Mouse (Mus musculus) B cell, adult 2 months (primary cell): ENCODE measurements around the gene 4930455H04Rik.

Source experiments
- DNase-seq, 2 experiments: peaks; one replicate each; pipeline ENCODE4 v3.0.0; 2022

Gene 4930455H04Rik

GRCm38 (mm10) chr3:116968540-116968997 lies 502 bp downstream of the 4930455H04Rik start, which contains the start of gene Palmd:
Gene Palmd, minus strand, starts transcription at chr3:116968987.
- DNase-seq, result no peak

DNA sequence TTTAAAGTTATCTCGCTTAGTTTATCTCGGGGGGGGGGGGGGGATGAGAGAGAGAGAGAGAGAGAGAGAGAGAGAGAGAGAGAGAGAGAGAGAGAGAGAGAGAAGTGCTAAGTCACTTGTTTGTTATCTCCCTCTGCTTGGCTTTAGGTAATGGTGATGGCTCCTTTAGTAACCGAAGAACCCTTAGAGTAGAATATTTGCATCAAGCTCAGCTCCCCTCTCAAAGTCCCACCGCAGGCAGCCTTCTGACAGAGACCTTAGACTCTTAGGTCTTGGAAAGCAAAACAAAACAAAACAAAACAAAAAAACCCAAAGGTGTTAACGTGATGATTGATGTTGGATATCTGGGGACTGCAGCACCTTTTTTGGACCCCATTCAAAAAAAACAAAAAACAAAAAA lies 936 bp downstream of the 4930455H04Rik start:
- DNase-seq, result no peak

- no peak for DNase-seq
These were observed 1.7 kb downstream of the 4930455H04Rik start for GRCm38 (mm10) chr3:116969786-116970185.

GRCm38 (mm10) chr3:116981811-116982575 lies 13.9 kb downstream of the 4930455H04Rik start:
- no peak for DNase-seq

DNA sequence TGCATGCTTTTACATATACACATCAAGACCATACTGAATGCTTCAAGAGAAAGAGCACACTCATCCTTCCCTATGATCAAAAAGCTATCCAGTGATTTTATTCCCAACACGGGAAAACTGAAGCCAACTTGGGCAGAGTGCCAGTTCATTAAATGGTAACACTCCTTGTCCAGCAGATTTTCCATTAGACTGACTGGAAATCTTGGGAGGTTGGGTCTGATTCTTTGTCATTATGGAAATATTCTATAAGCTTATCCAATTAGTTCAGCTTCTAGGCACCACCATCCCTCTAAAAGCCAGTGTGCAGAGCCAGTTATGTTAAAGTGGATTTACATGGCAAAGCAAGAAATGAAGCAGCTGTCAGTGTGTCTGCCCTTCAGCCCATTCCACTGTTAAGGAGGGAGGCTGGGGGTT lies 17.0 kb downstream of the 4930455H04Rik start:
- no peak for DNase-seq

DNA sequence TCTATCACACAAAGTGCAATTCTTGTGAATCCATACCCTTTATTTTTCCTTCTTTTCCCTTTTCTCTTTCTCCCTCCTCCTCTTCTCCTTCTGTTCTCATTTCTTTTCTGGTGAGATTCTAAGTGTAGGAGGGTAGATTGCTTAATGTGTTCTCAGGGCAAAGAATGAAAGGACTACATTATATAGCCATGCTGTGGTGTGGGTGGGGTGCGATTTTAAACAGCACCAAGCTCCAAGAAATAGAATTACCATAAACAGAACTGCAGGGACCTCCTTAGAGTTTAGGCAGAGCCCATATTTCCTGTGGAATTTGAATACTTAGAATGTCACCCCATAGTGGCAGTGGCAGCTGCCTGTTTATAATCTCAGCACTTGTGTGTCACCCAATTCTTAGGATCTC lies 17.7 kb downstream of the 4930455H04Rik start:
- no peak for DNase-seq

DNA sequence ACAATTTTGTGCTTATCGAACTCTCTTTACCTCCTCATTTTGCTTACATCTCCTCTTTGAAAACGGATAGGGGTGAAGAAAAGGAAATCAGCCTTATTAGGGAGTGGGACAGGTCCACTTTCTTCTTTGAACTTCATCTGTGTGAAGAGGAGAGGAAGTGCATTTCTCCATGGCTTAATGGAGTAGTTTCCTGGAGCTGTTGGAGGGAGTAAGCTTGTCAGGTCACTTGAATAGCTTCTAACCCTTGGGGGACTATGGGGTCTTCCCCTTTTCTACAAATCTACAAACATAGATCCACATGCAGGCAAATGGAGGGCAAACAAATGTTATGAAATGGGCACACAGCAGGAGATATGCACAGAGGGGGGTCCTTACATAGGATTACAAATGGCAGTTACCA lies 18.4 kb downstream of the 4930455H04Rik start:
- DNase-seq, result no peak

GRCm38 (mm10) chr3:116988221-116988620 lies 20.2 kb downstream of the 4930455H04Rik start:
- no peak for DNase-seq

- DNase-seq, result no peak
These were observed 23.1 kb downstream of the 4930455H04Rik start for GRCm38 (mm10) chr3:116991180-116991579.

DNA sequence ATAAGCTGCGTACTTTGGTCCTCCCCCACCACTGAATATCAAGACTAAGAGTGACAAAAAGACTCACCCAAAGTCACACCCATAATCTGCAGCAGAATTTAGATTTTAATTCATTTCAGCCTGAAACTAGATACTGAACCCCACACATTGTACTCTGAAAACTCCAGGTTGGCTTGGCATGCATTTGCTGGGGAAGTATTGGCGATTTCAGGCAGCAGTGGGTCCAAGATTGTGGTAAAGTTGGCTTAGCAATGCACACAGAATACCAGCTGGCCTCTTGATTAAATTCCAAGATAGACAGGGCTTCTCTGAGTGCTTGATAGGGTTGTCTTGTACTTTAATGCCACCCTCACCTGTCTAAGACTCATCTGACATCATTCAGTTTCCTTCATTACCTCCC lies 24.9 kb downstream of the 4930455H04Rik start:
- DNase-seq, result no peak

DNA sequence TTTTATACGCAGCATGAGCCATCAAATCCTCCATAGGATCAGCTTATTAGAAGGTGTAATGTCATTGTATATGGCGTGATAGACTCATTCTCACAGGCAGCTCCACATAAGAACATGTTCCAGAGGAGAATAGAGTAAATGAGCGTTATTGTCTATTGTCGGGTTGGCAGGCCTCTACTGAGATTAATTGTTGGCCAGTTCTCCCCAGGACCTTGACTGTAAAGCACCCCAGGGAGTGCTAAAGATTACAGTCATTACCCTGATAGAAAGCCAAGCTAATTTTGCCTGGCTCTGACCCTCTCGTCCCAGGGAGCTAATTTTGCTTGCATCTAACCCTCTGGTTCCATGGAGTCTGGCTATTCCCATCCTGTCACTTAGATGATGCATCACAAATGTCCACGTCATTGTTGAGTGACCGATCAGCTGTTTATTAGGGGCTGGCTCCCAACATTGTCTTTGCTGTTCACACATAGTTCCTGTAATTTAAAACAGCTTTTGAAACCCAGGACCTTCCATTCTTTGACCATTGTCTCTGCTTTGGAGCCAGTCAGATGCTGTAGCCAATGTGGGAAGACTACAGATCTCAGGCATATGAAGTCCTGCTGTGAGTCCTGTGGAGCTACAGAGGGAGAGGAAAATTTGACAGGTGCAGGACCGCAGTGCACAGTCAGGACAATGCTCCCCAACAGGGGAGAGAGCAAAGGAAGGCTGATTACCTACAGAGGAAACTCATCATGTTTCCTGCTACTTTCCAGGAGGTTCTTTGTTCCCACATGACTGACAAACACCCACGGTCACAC lies 33.8 kb downstream of the 4930455H04Rik start:
- DNase-seq, result no peak

DNA sequence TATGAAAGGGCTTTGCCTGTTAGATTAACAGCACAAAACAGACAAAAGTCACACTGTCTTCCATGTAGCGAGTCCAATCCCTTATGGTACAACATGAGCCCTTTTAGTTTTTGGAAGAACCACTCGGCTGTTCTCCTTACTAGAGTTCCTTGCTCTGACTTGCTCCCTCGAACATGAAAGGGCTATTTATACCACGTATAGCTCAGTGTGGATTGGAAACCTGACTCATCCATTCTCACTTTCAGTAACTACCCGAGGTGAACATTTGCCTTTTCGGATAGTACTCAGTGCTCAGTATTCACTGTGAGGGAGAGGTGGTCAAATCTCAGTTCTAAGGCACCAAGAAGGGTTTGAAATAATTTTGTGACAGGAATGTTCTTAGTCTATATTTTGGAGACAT lies 35.3 kb downstream of the 4930455H04Rik start:
- no peak for DNase-seq

GRCm38 (mm10) chr3:117006636-117007035 lies 38.6 kb downstream of the 4930455H04Rik start:
- no peak for DNase-seq

DNA sequence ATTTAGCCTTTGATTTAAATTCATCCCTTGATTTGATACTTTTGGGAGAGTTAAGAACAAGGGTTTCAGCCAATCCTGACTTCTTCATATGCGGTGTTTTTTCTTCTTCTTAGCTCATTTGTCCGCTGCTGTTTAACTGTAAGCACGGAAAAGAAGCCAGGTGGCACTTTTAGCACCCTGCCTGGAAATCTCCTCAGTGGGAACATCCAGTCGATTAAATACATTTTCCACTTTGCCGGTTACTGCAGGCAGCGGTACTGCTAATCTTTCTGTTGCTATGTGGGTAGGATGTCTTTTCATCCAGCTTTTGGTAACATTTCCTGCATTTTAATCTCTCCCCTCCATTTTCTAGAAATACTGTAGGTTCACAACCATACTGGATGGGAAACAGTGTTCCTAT lies 39.3 kb downstream of the 4930455H04Rik start:
- no peak for DNase-seq

- no peak for DNase-seq
These were observed 42.1 kb downstream of the 4930455H04Rik start for GRCm38 (mm10) chr3:117010182-117010581.

DNA sequence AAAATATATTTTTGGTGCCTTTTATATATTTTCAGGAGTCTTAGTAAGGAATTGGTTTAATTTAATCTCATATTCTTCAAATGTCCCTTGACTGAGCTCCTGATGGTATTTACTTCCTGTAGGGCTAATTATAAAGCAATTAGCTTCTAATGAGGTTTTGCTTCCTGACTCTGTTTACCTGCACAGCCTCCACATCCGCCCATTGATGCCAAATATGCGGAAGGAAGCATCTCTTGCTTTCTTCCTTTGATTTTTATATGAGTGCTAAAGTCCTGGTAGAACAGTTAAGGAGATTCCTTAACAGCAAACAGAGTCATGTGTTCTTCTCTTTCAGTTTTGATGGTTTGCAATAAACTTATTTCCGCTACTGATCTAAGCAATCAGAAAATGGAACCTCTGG lies 52.3 kb downstream of the 4930455H04Rik start:
- no peak for DNase-seq

GRCm38 (mm10) chr3:117021907-117022306 lies 53.8 kb downstream of the 4930455H04Rik start:
- no peak for DNase-seq

DNA sequence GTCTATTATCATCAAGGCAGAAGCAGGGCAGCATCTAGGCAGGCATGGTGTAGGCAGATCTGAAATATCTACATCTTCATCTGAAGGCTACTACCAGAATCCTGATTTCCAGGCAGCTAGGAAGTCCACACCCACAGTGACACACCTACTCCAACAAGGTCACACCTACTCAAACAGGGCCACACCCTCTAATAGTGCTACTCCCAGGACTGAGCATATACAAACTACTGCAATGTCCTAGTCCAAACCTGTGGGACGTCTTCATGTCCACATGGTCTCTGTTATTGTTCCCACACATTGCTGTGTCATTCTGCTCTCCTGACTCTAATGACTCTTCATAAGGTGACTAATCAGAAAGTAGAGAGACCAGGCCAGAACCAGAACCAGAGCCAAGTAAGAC lies 56.0 kb downstream of the 4930455H04Rik start:
- DNase-seq, result no peak

GRCm38 (mm10) chr3:117024557-117024956 lies 56.5 kb downstream of the 4930455H04Rik start:
- no peak for DNase-seq

DNA sequence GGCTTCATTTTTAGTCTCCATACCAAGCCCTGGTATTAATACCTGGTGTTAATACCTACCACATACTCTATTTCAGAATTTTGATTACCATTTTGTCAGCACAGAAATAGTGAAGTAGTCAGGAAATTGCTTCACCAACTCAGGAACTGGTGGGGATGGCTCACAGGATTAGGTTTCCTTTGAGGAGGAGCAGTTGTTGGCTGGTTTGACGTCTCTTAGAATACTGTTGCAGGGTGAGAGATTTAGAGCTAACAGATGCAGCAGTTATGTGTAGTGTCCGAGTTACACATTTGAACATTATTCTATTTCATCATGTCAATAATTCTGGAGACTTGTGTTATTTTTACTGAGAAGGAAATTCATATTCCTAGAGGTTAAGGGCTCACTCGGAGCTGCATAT lies 57.4 kb downstream of the 4930455H04Rik start:
- no peak for DNase-seq
